Mouse (Mus musculus): ENCODE measurements around the gene Specc1. TPM values are rescaled to one million over a fixed set of nuclear protein-coding genes. Genes with fewer than 3 reads are reported as not detected.

The Specc1 gene
- polyA plus RNA-seq, 1 experiment from 2014 or later, result 12.0 TPM

DNA sequence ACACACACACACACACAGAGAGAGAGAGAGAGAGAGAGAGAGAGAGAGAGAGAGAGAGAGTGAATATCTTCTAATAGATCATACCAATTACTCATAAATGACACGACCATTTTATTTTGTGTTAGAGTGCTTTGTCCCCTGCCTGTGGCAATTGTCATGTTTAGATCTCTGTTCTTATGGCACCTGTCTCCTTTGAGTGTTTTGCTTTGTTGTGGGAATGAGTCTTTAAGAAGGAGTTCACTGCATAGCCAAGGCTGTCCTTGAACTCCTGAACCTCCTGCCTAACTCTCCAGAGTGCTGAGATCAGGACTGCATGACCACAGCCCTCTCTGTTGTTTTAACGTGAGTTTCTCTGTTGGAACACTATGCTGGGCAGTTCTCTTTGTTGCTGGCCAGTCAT is 258.5 kb downstream of the Specc1 start:
- 67% methylated on average over 2 of the region's 2 CpGs for WGBS
- ATAC-seq (ENCODE audit: insufficient read depth, low FRiP score, low TSS enrichment) (no peak), DNase-seq (ENCODE audit: low spot score) (no peak)
- H3K9ac ChIP-seq (ENCODE audit: low read length), result no peak overlapping the region
- H3K36me3 ChIP-seq (ENCODE audit: control insufficient read depth, insufficient read depth, low read length), result no peaks in the 10 kb centered on the region
- H3K9me3 ChIP-seq (ENCODE audit: control insufficient read depth, low read length), result no peaks in the 10 kb centered on the region
- H3K4me2 ChIP-seq (ENCODE audit: low read depth), result no peak overlapping the region
- no peak overlapping the region for H3K27ac ChIP-seq (ENCODE audit: low read depth, low read length)
- H3K27me3 ChIP-seq (ENCODE audit: control insufficient read depth, insufficient read depth, low read length), result no peaks in the 10 kb centered on the region
- H3K4me1 ChIP-seq (ENCODE audit: control insufficient read depth, insufficient read depth, low read length), result no peaks in the 10 kb centered on the region
- H3K4me3 ChIP-seq (ENCODE audit: low read depth, low read length), result no peak overlapping the region

DNA sequence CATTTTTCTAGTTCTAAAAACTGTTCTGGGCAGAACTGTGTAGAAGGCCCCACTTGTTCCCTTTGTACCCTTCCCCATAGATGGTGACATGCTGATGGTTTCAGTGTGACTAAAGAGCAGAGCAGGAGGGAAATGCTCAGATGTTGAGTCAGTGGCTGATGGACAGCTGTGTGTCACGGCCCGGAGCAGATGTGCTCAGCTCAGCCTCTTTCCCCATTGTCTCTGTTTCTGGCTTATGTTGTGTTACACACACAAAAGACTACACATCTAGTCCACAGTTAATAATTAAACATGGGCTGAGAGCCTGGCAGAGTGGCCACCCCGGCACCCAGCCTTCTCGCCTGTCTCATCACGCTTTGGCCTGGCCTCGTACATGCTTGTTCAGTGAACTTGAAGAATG is 261.2 kb downstream of the Specc1 start:
- H3K4me2 ChIP-seq (ENCODE audit: low read depth), result no peak overlapping the region
- no peaks in the 10 kb centered on the region for H3K27me3 ChIP-seq (ENCODE audit: control insufficient read depth, insufficient read depth, low read length)
- H3K9me3 ChIP-seq (ENCODE audit: control insufficient read depth, low read length), result no peaks in the 10 kb centered on the region
- no peak overlapping the region for H3K9ac ChIP-seq (ENCODE audit: low read length)
- no peaks in the 10 kb centered on the region for H3K36me3 ChIP-seq (ENCODE audit: control insufficient read depth, insufficient read depth, low read length)
- WGBS, result 74% methylated on average over 6 of the region's 6 CpGs
- H3K27ac ChIP-seq (ENCODE audit: low read depth, low read length), result no peak overlapping the region
- ATAC-seq (ENCODE audit: insufficient read depth, low FRiP score, low TSS enrichment) (no peak), DNase-seq (ENCODE audit: low spot score) (no peak)
- no peak overlapping the region for H3K4me3 ChIP-seq (ENCODE audit: low read depth, low read length)
- H3K4me1 ChIP-seq (ENCODE audit: control insufficient read depth, insufficient read depth, low read length), result no peaks in the 10 kb centered on the region

DNA sequence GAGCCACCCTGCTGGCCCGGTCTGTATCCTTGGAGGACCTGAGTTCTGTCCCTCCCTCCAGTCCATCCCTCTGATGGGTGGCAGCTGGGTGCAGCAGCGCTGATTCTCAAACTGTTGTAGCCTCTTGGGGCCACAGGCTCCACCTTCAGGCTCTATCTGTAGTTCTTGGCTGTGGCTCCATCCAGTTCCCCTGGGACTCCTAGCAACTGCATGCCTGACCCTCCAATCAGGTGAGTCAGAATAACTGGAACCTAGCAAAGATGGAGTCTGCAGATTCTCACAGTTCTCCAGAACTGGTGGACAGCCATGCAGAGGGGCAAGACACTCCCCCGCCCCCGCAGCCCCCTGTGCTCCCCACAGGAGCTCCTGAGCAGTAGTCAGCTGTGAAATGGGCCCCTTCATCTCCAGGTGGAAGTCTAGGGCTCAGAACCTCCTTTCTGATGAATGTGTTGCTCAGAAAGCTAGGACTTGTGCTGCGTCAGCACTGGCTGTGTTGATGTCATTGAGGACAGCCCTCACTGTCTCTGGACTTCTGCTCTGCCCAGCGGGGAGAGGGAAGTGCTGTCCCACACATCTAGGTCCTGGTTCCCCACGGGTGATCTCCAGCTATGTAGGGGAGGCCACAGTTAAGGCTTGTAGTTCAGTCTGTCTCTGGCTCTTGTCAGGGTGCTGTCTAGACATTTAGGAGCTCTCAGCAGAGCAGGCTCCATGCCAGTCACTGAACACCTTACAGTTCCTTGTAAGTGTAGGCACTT is 264.4 kb downstream of the Specc1 start:
- DNase-seq (ENCODE audit: low spot score) (no peak), ATAC-seq (ENCODE audit: insufficient read depth, low FRiP score, low TSS enrichment) (no peak)
- H3K9ac ChIP-seq (ENCODE audit: low read length), result no peak overlapping the region
- no peak overlapping the region for H3K4me2 ChIP-seq (ENCODE audit: low read depth)
- no peaks in the 10 kb centered on the region for H3K4me1 ChIP-seq (ENCODE audit: control insufficient read depth, insufficient read depth, low read length)
- H3K27ac ChIP-seq (ENCODE audit: low read depth, low read length), result no peak overlapping the region
- H3K36me3 ChIP-seq (ENCODE audit: control insufficient read depth, insufficient read depth, low read length), result no peaks in the 10 kb centered on the region
- H3K27me3 ChIP-seq (ENCODE audit: control insufficient read depth, insufficient read depth, low read length), result no peaks in the 10 kb centered on the region
- no peak overlapping the region for H3K4me3 ChIP-seq (ENCODE audit: low read depth, low read length)
- WGBS, result 81% methylated on average over 7 of the region's 7 CpGs
- H3K9me3 ChIP-seq (ENCODE audit: control insufficient read depth, low read length), result no peaks in the 10 kb centered on the region

- H3K4me1 ChIP-seq (ENCODE audit: control insufficient read depth, insufficient read depth, low read length), result no peaks in the 10 kb centered on the region
- DNase-seq (ENCODE audit: low spot score) (no peak), ATAC-seq (ENCODE audit: insufficient read depth, low FRiP score, low TSS enrichment) (no peak)
- no peak overlapping the region for H3K4me2 ChIP-seq (ENCODE audit: low read depth)
- no peaks in the 10 kb centered on the region for H3K9me3 ChIP-seq (ENCODE audit: control insufficient read depth, low read length)
- H3K9ac ChIP-seq (ENCODE audit: low read length), result no peak overlapping the region
- 93% methylated on average over 5 of the region's 5 CpGs for WGBS
- H3K36me3 ChIP-seq (ENCODE audit: control insufficient read depth, insufficient read depth, low read length), result no peaks in the 10 kb centered on the region
- no peak overlapping the region for H3K4me3 ChIP-seq (ENCODE audit: low read depth, low read length)
- no peaks in the 10 kb centered on the region for H3K27me3 ChIP-seq (ENCODE audit: control insufficient read depth, insufficient read depth, low read length)
- no peak overlapping the region for H3K27ac ChIP-seq (ENCODE audit: low read depth, low read length)
Measured at GRCm38 (mm10) chr11:62223416-62223815, 266.9 kb downstream of the Specc1 start.

DNA sequence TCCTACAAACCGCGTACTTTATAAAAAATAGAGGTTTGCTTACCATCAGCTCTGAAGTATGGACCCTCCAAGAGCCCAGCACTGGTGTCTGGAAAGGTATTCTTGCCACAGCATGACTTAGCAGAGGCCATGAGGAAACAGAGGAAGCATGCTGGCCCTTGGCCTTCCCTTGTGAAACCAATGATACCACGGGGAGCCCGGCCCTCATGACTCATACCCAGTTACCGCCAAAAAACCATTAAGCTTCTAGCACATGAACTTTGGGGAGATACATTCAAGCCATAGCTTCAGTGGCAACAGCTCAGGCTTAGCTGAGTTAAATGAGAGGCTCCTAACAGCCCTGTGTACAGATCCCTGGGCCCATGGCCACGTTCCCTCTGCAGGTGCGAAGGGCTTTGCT is 267.4 kb downstream of the Specc1 start:
- H3K9ac ChIP-seq (ENCODE audit: low read length), result no peak overlapping the region
- no peaks in the 10 kb centered on the region for H3K9me3 ChIP-seq (ENCODE audit: control insufficient read depth, low read length)
- H3K4me1 ChIP-seq (ENCODE audit: control insufficient read depth, insufficient read depth, low read length), result no peaks in the 10 kb centered on the region
- no peak overlapping the region for H3K27ac ChIP-seq (ENCODE audit: low read depth, low read length)
- ATAC-seq (ENCODE audit: insufficient read depth, low FRiP score, low TSS enrichment) (no peak), DNase-seq (ENCODE audit: low spot score) (no peak)
- no peaks in the 10 kb centered on the region for H3K27me3 ChIP-seq (ENCODE audit: control insufficient read depth, insufficient read depth, low read length)
- WGBS, result 97% methylated on average over 7 of the region's 7 CpGs
- no peaks in the 10 kb centered on the region for H3K36me3 ChIP-seq (ENCODE audit: control insufficient read depth, insufficient read depth, low read length)
- H3K4me2 ChIP-seq (ENCODE audit: low read depth), result no peak overlapping the region
- H3K4me3 ChIP-seq (ENCODE audit: low read depth, low read length), result no peak overlapping the region

DNA sequence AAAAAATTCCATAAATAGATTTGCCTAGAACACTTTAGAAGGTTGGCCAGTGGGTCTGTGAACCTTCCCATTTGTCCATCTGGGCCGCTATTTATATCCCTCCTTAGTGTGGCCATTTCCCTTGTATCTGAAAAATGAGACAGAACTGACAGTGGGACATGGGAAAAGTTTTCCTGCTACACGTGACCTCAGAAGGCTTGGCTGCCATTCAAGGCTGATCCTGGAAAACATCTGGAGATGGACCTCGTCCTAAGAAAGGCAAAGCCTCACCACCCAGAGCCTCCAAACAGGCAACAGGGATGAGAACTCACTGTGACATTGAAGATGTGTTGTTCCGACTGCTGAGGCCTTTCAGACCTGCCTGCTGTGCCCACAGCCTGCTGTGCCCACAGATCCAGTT is 268.2 kb downstream of the Specc1 start:
- Histone ChIP-seq H3K36me3 (ENCODE audit: control insufficient read depth, insufficient read depth, low read length) (no peaks in the 10 kb centered on the region), H3K27me3 (ENCODE audit: control insufficient read depth, insufficient read depth, low read length) (no peaks in the 10 kb centered on the region), H3K4me2 (ENCODE audit: low read depth) (no peak overlapping the region), H3K9me3 (ENCODE audit: control insufficient read depth, low read length) (no peaks in the 10 kb centered on the region), H3K27ac (ENCODE audit: low read depth, low read length) (no peak overlapping the region), H3K9ac (ENCODE audit: low read length) (no peak overlapping the region), H3K4me3 (ENCODE audit: low read depth, low read length) (no peak overlapping the region), H3K4me1 (ENCODE audit: control insufficient read depth, insufficient read depth, low read length) (no peaks in the 10 kb centered on the region)
- ATAC-seq (ENCODE audit: insufficient read depth, low FRiP score, low TSS enrichment), result no peak
- DNase-seq (ENCODE audit: low spot score), result no peak
- 86% methylated on average over 4 of the region's 4 CpGs for WGBS

DNA sequence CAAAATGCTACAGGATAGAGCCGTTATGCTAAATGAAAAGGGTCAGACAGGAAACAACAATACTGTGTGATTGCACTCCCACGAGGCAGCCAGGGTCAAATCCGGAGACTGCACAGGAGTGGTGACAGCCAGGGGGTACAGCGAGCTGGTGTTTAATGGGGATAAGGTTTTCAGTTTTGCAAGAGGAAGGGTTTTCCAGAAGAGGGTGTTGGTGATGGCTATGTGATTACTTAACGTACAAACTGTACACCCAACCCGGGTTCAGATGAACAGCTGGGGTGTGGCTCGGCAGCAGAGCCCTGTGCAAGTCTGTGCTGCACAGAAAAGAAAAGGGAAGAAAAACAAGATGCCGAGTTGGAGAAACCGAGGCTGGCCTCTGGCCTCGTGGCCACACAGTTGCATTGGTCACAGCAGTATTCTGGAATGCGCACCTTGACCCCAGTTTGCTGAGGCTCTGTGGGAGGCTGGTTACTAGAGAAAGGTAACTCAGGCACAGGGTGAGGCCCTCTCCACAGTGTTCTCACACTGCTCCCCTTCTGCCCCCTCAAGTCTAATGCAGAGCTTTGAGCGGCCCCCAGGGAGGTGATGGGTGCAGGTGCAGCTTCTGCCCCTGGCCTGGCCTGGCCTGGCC is 284.2 kb downstream of the Specc1 start:
- ATAC-seq (ENCODE audit: insufficient read depth, low FRiP score, low TSS enrichment) (no peak), DNase-seq (ENCODE audit: low spot score) (no peak)
- H3K9me3 ChIP-seq (ENCODE audit: control insufficient read depth, low read length), result no peaks in the 10 kb centered on the region
- no peak overlapping the region for H3K27ac ChIP-seq (ENCODE audit: low read depth, low read length)
- H3K36me3 ChIP-seq (ENCODE audit: control insufficient read depth, insufficient read depth, low read length), result no peaks in the 10 kb centered on the region
- H3K9ac ChIP-seq (ENCODE audit: low read length), result no peak overlapping the region
- no peaks in the 10 kb centered on the region for H3K4me1 ChIP-seq (ENCODE audit: control insufficient read depth, insufficient read depth, low read length)
- 81% methylated on average over 12 of the region's 12 CpGs for WGBS
- H3K27me3 ChIP-seq (ENCODE audit: control insufficient read depth, insufficient read depth, low read length), result no peaks in the 10 kb centered on the region
- no peak overlapping the region for H3K4me3 ChIP-seq (ENCODE audit: low read depth, low read length)
- H3K4me2 ChIP-seq (ENCODE audit: low read depth), result no peak overlapping the region

GRCm38 (mm10) chr11:62243871-62244270 is 287.3 kb downstream of the Specc1 start:
- no peak overlapping the region for H3K4me3 ChIP-seq (ENCODE audit: low read depth, low read length)
- ATAC-seq (ENCODE audit: insufficient read depth, low FRiP score, low TSS enrichment) (no peak), DNase-seq (ENCODE audit: low spot score) (no peak)
- WGBS, result 89% methylated on average over 8 of the region's 8 CpGs
- H3K4me2 ChIP-seq (ENCODE audit: low read depth), result no peak overlapping the region
- no peak overlapping the region for H3K27ac ChIP-seq (ENCODE audit: low read depth, low read length)
- H3K27me3 ChIP-seq (ENCODE audit: control insufficient read depth, insufficient read depth, low read length), result no peaks in the 10 kb centered on the region
- no peaks in the 10 kb centered on the region for H3K36me3 ChIP-seq (ENCODE audit: control insufficient read depth, insufficient read depth, low read length)
- no peak overlapping the region for H3K9ac ChIP-seq (ENCODE audit: low read length)
- no peaks in the 10 kb centered on the region for H3K9me3 ChIP-seq (ENCODE audit: control insufficient read depth, low read length)
- no peaks in the 10 kb centered on the region for H3K4me1 ChIP-seq (ENCODE audit: control insufficient read depth, insufficient read depth, low read length)

- whole genome bisulfite sequencing, result 85% methylated on average over 4 of the region's 4 CpGs
Measured at GRCm38 (mm10) chr11:62244471-62244870, 287.9 kb downstream of the Specc1 start.

More at GRCm38 (mm10) chr11:62244471-62244870, 287.9 kb downstream of the Specc1 start:
- DNase-seq (ENCODE audit: low spot score), result no peak
- Histone ChIP-seq H3K9me3 (ENCODE audit: control insufficient read depth, low read length) (no peaks in the 10 kb centered on the region), H3K4me3 (ENCODE audit: low read depth, low read length) (no peak overlapping the region), H3K36me3 (ENCODE audit: control insufficient read depth, insufficient read depth, low read length) (no peaks in the 10 kb centered on the region), H3K9ac (ENCODE audit: low read length) (no peak overlapping the region), H3K27ac (ENCODE audit: low read depth, low read length) (no peak overlapping the region), H3K4me2 (ENCODE audit: low read depth) (no peak overlapping the region), H3K4me1 (ENCODE audit: control insufficient read depth, insufficient read depth, low read length) (no peaks in the 10 kb centered on the region), H3K27me3 (ENCODE audit: control insufficient read depth, insufficient read depth, low read length) (peaks cover under 1% of the 10 kb centered on the region; the same call in 1 of the 2 replicates)
- ATAC-seq (ENCODE audit: insufficient read depth, low FRiP score, low TSS enrichment), result no peak

All from neural tube, embryonic 11.5 days (tissue).